Mouse (Mus musculus) brown adipose tissue, adult 24 weeks (tissue): ENCODE data around the gene Serpinb9. TPM values are rescaled to one million over a fixed set of nuclear protein-coding genes. Genes with fewer than 3 reads are reported as not detected.
"Not testable (repeated sequence)": the region's sequence is repeated elsewhere in the genome, so short reads cannot be mapped to it uniquely, and the experiment has no call there.

Experiments
- H3K27ac ChIP-seq: fragments of 200-500 bp; replicated peaks from 2 replicates; pipeline ENCODE4 v1.5.1; 2012; ENCODE audit warnings: low read depth, mild to moderate bottlenecking, low read length
- H3K4me1 ChIP-seq: fragments of 200-500 bp; 2 replicates; pipeline ENCODE4 v1.6.1; 2012; ENCODE audit warnings: low read length, mixed read lengths; ENCODE audit not compliant: control insufficient read depth, insufficient read depth, insufficient read length
- H3K4me3 ChIP-seq: fragments of 200-500 bp; 2 replicates; pipeline ENCODE4 v1.5.1; 2012; ENCODE audit warnings: low read depth, mild to moderate bottlenecking, low read length, moderate library complexity; ENCODE audit not compliant: insufficient read depth
- polyA plus RNA-seq: library from polyadenylated mRNA; stranded (reverse); fragments of >200 nt; gene quantifications from 2 replicates; pipeline ENCODE4 v1.2.4, GENCODE M21; 2012; ENCODE audit not compliant: missing spikeins, insufficient read depth, insufficient read length

Gene Serpinb9
- polyA plus RNA-seq, 1 experiment: 6.1 TPM

- H3K27ac ChIP-seq: no peak overlapping the region
- H3K4me1 ChIP-seq: no peaks in the 10 kb centered on the region
- no peak overlapping the region for H3K4me3 ChIP-seq
These were observed 23.5 kb downstream of the Serpinb9 start for GRCm38 (mm10) chr13:33026427-33027057.

- Histone ChIP-seq H3K4me1 (no peaks in the 10 kb centered on the region), H3K4me3 (no peak within 1 kb of the TSS), H3K27ac (no peak within 1 kb of the TSS)
These were observed 24.2 kb downstream of the Serpinb9 start, which contains the start of gene Serpinb9b for GRCm38 (mm10) chr13:33027244-33027643. Gene Serpinb9b (plus strand): TSS chr13:33027416.

DNA sequence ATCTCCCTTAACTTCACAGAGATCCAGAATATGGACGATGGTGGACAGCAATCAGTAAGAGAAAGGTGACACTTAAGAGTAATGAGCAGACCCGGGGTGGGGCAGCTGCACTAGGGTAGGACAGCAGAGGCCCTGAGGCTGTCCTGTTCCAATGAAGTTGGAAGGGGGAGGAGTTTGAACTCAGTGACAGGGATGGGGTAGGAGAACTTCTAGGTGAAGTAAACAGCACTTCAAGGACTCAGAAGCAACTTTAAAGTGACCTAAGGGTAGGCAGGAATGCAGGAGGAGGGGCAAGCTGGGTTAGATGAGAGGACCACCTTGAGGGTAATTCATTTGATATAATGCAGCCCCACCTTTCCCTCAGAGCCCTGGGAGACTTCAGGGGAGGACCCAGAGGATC is 25.1 kb downstream of the Serpinb9 start:
- Histone ChIP-seq H3K27ac (no peak overlapping the region), H3K4me1 (no peaks in the 10 kb centered on the region), H3K4me3 (no peak overlapping the region)

GRCm38 (mm10) chr13:33028550-33028949 is 25.5 kb downstream of the Serpinb9 start:
- no peak overlapping the region for H3K4me3 ChIP-seq
- no peak overlapping the region for H3K27ac ChIP-seq
- no peaks in the 10 kb centered on the region for H3K4me1 ChIP-seq

DNA sequence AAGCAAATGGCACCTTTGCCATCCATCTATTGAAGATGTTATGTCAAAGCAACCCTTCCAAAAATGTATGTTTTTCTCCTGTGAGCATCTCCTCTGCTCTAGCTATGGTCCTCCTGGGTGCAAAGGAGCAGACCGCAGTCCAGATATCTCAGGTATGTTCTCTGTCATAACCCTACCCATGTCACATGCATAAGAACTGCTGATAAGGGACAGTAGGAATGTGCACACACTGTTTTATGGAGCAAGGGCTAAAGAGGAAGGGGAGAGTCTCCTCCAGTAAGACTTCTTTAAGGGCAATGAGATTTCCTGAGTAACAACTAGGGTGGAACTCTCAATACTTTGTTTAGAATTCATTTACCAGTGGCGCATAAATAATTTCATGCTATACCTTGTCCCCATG is 26.4 kb downstream of the Serpinb9 start:
- H3K4me3 ChIP-seq, H3K4me1 ChIP-seq, H3K27ac ChIP-seq: not testable (repeated sequence)

DNA sequence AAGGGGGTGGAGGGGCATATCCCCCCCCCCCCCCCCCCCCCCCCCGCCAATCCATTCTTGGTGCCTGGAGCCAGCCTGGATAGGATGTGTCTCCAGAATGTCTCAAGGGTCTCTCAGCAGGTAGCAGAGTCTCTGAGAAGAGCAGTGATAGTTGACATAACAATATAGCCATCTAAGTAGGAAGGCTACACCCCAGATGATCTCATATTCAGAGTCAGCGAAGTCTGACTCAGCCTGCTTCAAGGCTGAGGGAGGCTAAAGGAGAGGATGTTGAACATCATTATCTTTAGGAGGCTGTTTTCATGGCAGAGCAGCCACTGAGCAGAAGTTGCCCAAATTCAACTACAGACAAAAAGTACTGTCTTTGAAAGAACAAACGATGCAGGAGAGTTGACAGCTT is 27.2 kb downstream of the Serpinb9 start:
- Histone ChIP-seq H3K4me3 (no peak overlapping the region), H3K27ac (no peak overlapping the region), H3K4me1 (no peaks in the 10 kb centered on the region)

DNA sequence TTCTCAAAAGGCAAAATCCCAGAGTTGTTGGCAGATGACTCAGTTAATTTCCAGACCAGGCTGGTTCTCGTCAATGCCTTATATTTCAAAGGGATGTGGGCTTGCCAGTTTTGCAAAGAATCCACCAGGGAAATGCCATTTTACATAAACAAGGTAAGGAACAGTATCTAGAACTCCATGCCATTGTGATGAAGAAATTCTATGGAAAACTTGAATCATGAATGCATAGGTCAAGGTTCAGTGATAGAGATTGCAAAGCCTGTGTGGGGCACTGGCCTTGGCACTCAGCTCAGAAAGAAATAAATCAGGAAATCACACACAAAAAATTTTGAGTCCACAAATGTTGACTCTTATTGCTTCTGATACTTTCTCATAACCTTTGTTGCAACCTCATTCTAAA is 32.5 kb downstream of the Serpinb9 start:
- H3K4me1 ChIP-seq: no peaks in the 10 kb centered on the region

GRCm38 (mm10) chr13:33043542-33043941 is 40.5 kb downstream of the Serpinb9 start:
- no peak overlapping the region for H3K4me3 ChIP-seq
- no peaks in the 10 kb centered on the region for H3K4me1 ChIP-seq
- no peak overlapping the region for H3K27ac ChIP-seq

More for the DNA sequence above, 32.5 kb downstream of the Serpinb9 start:
- H3K27ac ChIP-seq: no peak overlapping the region
- H3K4me3 ChIP-seq: no peak overlapping the region

GRCm38 (mm10) chr13:33047234-33047633 is 44.2 kb downstream of the Serpinb9 start:
- Histone ChIP-seq H3K4me1 (no peaks in the 10 kb centered on the region), H3K4me3 (no peak overlapping the region), H3K27ac (no peak overlapping the region)

DNA sequence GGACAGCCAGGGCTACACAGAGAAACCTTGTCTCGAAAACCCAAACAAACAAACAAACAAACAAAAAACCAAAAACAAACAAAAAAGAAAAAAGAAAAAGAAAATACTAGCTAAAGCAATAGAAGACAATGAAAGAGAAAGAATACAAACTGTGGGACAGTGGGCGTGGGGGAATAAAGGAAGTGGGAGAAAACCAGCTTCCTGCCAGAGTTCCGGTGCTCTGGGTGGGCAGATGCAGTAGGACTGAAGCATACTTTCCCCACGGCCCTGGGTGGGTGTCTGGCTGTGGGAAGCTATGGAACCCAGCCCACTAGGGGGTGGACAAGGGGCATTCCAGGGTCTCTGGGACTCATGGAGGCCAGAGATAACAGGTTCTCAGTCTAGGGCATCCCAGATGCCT is 45.1 kb downstream of the Serpinb9 start:
- Histone ChIP-seq H3K4me1 (no peaks in the 10 kb centered on the region), H3K27ac (no peak overlapping the region), H3K4me3 (no peak overlapping the region)

- Histone ChIP-seq H3K4me3 (no peak overlapping the region), H3K4me1 (no peaks in the 10 kb centered on the region), H3K27ac (no peak overlapping the region)
These were observed 48.6 kb downstream of the Serpinb9 start for GRCm38 (mm10) chr13:33051697-33052096.

DNA sequence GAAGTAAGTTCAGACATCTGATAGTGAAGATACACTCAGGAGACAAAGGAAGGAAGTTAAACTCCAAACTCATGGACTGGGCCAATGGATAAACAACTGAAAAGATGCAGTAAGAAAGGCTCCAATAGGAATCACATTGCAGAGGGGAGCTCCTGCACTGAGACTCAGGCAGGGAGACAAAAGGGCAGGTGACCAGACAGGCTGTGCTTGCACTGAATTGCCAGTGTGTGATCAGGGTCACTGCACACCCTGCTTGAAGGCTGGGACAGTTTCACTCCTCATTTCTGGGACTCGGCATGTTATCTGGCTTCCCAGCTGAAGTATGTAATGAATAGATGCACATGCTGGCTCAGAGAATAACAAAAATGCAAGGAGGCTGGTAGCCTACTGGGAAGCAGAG is 60.0 kb downstream of the Serpinb9 start:
- Histone ChIP-seq H3K4me1 (no peaks in the 10 kb centered on the region), H3K27ac (no peak overlapping the region), H3K4me3 (no peak overlapping the region)

Other genes with a start within 250 kb of the Serpinb9 start
- gene Mylk4, start 219.3 kb upstream of the Serpinb9 start, polyA plus RNA-seq: 2.5 and 11.1 TPM in 2 replicates
- 4.9 and 8.0 TPM in 2 replicates for gene Wrnip1, start 201.2 kb upstream of the Serpinb9 start, polyA plus RNA-seq
- not detected in 2 replicates for gene D930007J09Rik, start 200.4 kb upstream of the Serpinb9 start, polyA plus RNA-seq
- 2.0 and 4.4 TPM in 2 replicates for gene Serpinb1a, start 152.1 kb upstream of the Serpinb9 start, polyA plus RNA-seq
- not detected in 2 replicates for gene Serpinb1c, start 105.0 kb upstream of the Serpinb9 start, polyA plus RNA-seq
- gene Serpinb6b, start 38.0 kb upstream of the Serpinb9 start, polyA plus RNA-seq: 1.2 and 2.9 TPM in 2 replicates
- gene Serpinb9b, start 24.2 kb downstream of the Serpinb9 start, polyA plus RNA-seq: not detected in 2 replicates
- gene Serpinb1b, start 75.3 kb downstream of the Serpinb9 start, polyA plus RNA-seq: not detected in 2 replicates
- gene Serpinb9c, start 156.5 kb downstream of the Serpinb9 start, polyA plus RNA-seq: not detected in 2 replicates
- gene Serpinb9d, start 189.7 kb downstream of the Serpinb9 start, polyA plus RNA-seq: not detected in 2 replicates
- gene Serpinb9e, start 246.4 kb downstream of the Serpinb9 start, polyA plus RNA-seq: not detected in 2 replicates